Comparison of ENCODE assay signal across 8 mouse cellular contexts in the genomic region with DNA sequence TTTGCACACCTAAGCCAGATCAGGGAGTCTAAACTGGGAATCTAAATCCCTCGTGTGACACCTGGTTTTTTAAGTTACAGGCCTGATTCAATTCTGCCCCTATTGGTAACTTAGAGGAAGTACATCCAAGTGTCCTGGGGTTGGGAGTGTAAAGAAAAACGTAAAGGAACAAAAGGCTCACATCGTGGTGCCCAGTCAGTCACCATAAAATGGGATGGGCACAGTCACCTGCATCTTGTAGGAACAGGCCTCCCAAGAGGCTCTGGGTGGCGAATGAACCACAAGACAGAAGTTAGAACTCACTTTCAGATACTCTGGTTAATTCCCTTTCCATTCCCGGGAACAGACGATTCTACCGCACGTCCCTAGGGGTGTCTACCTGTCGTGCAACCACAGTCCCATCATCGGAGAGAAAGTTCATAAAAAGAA. TPM values are rescaled to one million over a fixed set of nuclear protein-coding genes. Genes with fewer than 3 reads are reported as not detected.
A peak's percentile ranks its signal among the peaks of the same experiment; 100 is the strongest.
DNase-seq lines count a peak whose midpoint lies in the region; ATAC-seq and TF ChIP-seq lines count a peak whose summit lies in the region.

No protein-coding gene starts in this region.

- 2% methylated on average over 10 of the region's 10 CpGs for whole genome bisulfite sequencing in embryonic facial prominence, embryonic 14.5 days
- 6% methylated on average over 10 of the region's 10 CpGs for WGBS in intestine, postnatal 0 days
- 1% methylated on average over 10 of the region's 10 CpGs for WGBS in neural tube, embryonic 13.5 days

- H3K36me3 ChIP-seq in embryonic facial prominence, embryonic 14.5 days (ENCODE audit: control insufficient read depth, insufficient read depth, low read length): no peaks in the 10 kb centered on the region
- no peaks in the 10 kb centered on the region for H3K36me3 ChIP-seq in intestine, postnatal 0 days (ENCODE audit: control insufficient read depth, insufficient read depth)
- H3K36me3 ChIP-seq in neural tube, embryonic 13.5 days: no peaks in the 10 kb centered on the region

- H3K27ac ChIP-seq in embryonic facial prominence, embryonic 14.5 days (replicated peaks; ENCODE audit: low read depth, low read length): no peak overlapping the region
- H3K27ac ChIP-seq in intestine, postnatal 0 days (ENCODE audit: low read depth, low read length): no peak overlapping the region
- no peak overlapping the region for H3K27ac ChIP-seq in neural tube, embryonic 13.5 days (replicated peaks)

- peak; percentile 35 for ATAC-seq in CD4-positive, CD25-positive, alpha-beta regulatory T cell, adult 4 months
- no peak for ATAC-seq in embryonic facial prominence, embryonic 14.5 days (ENCODE audit: low read depth)
- ATAC-seq in intestine, postnatal 0 days: no peak
- ATAC-seq in neural tube, embryonic 13.5 days (ENCODE audit: low read depth): no peak

- TF ChIP-seq CTCF in intestine, postnatal 0 days (IDR thresholded peaks at IDR 0.05; ENCODE audit: low read depth): peak; percentile 66

- 0 out of 2 replicates have a peak, but pooled peaks cover 7% of the 10 kb centered on the region for H3K4me1 ChIP-seq in embryonic facial prominence, embryonic 14.5 days (ENCODE audit: control insufficient read depth, insufficient read depth, low read length)
- 0 out of 2 replicates have a peak, but pooled peaks cover 5% of the 10 kb centered on the region for H3K4me1 ChIP-seq in intestine, postnatal 0 days (replicated peaks; ENCODE audit: control insufficient read depth, insufficient read depth, low read length)
- peaks cover 28% of the 10 kb centered on the region for H3K4me1 ChIP-seq in neural tube, embryonic 13.5 days (replicated peaks)

- H3K9me3 ChIP-seq in embryonic facial prominence, embryonic 14.5 days (ENCODE audit: control insufficient read depth, low read length): no peaks in the 10 kb centered on the region
- H3K9me3 ChIP-seq in intestine, postnatal 0 days (ENCODE audit: control insufficient read depth): no peaks in the 10 kb centered on the region
- no peaks in the 10 kb centered on the region for H3K9me3 ChIP-seq in neural tube, embryonic 13.5 days

- peak overlapping the region; percentile 71 for H3K4me2 ChIP-seq in embryonic facial prominence, embryonic 14.5 days (ENCODE audit: low read depth, low read length)
- peak overlapping the region; percentile 86 for H3K4me2 ChIP-seq in intestine, postnatal 0 days (replicated peaks; ENCODE audit: low read depth)
- H3K4me2 ChIP-seq in neural tube, embryonic 13.5 days: peak overlapping the region; percentile 99

- peak overlapping the region; percentile 22 for H3K9ac ChIP-seq in embryonic facial prominence, embryonic 14.5 days (ENCODE audit: low read depth, low read length)
- no peak overlapping the region for H3K9ac ChIP-seq in intestine, postnatal 0 days (ENCODE audit: low read depth, low read length)
- H3K9ac ChIP-seq in neural tube, embryonic 13.5 days: no peak overlapping the region

- peak overlapping the region; percentile 58 for H3K4me3 ChIP-seq in embryonic facial prominence, embryonic 14.5 days (ENCODE audit: low read depth, low read length)
- peak overlapping the region; percentile 49 for H3K4me3 ChIP-seq in intestine, postnatal 0 days (ENCODE audit: low read depth, low read length)
- peak overlapping the region; percentile 53 for H3K4me3 ChIP-seq in neural tube, embryonic 13.5 days

- no peaks in the 10 kb centered on the region for H3K27me3 ChIP-seq in embryonic facial prominence, embryonic 14.5 days (replicated peaks; ENCODE audit: control insufficient read depth, insufficient read depth, low read length)
- H3K27me3 ChIP-seq in intestine, postnatal 0 days (replicated peaks; ENCODE audit: control insufficient read depth, insufficient read depth, low read length): peaks cover 21% of the 10 kb centered on the region; the same call in 1 of the 2 replicates
- peaks cover 41% of the 10 kb centered on the region for H3K27me3 ChIP-seq in neural tube, embryonic 13.5 days

- DNase-seq in A20 (ENCODE audit: low read depth, low spot score): peak; percentile 54
- DNase-seq in embryonic facial prominence, embryonic 14.5 days (ENCODE audit: low spot score): peak; percentile 50
- DNase-seq in gastrocnemius, postnatal 25 days: no peak
- DNase-seq in right cerebral cortex, postnatal 4 days: no peak
- no peak for DNase-seq in layer of hippocampus, adult 18-20 months (ENCODE audit: low spot score in 2 of 2)

RNA-seq across cellular contexts. Expression of a gene that starts 2.3 kb away (rescaled TPM):
- 1 to 10 TPM; 3.0 TPM for polyA plus RNA-seq in CD4-positive, CD25-positive, alpha-beta regulatory T cell, adult 4 months (2017; shearing (Covaris generic))
- 16.7 and 17.7 TPM in 2 replicates for polyA plus RNA-seq in embryonic facial prominence, embryonic 14.5 days (2014; fragmentation: Nextera tagmentation; extraction: Ambion mirVana)
- polyA plus RNA-seq in intestine, postnatal 0 days (2015; fragmentation: Nextera tagmentation; extraction: Ambion mirVana): 2.5 and 2.8 TPM in 2 replicates
- 3.6 TPM in 2 replicates for polyA plus RNA-seq in neural tube, embryonic 13.5 days (2015; fragmentation: Nextera tagmentation; extraction: Ambion mirVana)
- total RNA-seq in gastrocnemius, postnatal 25 days (2021): 100 to 1,000 TPM; 192 to 236 TPM
- total RNA-seq in layer of hippocampus, adult 18-20 months (2021): 1 to 10 TPM; 6.1 to 8.0 TPM

Comparison
In these comparisons a context has a peak if more than half of its experiments do, and no peak if none do; other contexts are left out.
1. DNase-seq: peak in A20 (single experiment) and embryonic facial prominence, embryonic 14.5 days (single experiment); none in gastrocnemius, postnatal 25 days (single experiment), right cerebral cortex, postnatal 4 days (single experiment) and layer of hippocampus, adult 18-20 months (0 of 2).
2. Peak in every context shown above with its lines, with median percentiles within 50 percentile points of each other: H3K4me2 ChIP-seq and H3K4me3 ChIP-seq.